Mouse (Mus musculus): ENCODE measurements at regions not wholly inside any gene's neighbourhood (a gene's known extent, or its start where the extent isn't known, plus 50 kb on each side); places are given as distances from the start of the nearest gene placed in this dataset.

GRCm38 (mm10) chr7:113010150-113010549 is 56.4 kb downstream of the Rassf10 start:
- ATAC-seq (ENCODE audit: low FRiP score) (no peak), DNase-seq (ENCODE audit: low spot score, missing footprints) (no peak)
- H3K4me2 ChIP-seq: no peak overlapping the region
- no peaks in the 10 kb centered on the region for H3K27me3 ChIP-seq (ENCODE audit: control insufficient read depth, insufficient read depth, low read length)
- no peaks in the 10 kb centered on the region for H3K4me1 ChIP-seq (ENCODE audit: control insufficient read depth, insufficient read depth, low read length)
- no peaks in the 10 kb centered on the region for H3K9me3 ChIP-seq (ENCODE audit: control insufficient read depth, low read length)
- H3K36me3 ChIP-seq (ENCODE audit: control insufficient read depth, insufficient read depth, low read length): no peaks in the 10 kb centered on the region
- no peak overlapping the region for H3K4me3 ChIP-seq (ENCODE audit: low read depth, low read length)
- no peak overlapping the region for H3K27ac ChIP-seq (ENCODE audit: low read depth, low read length)
- H3K9ac ChIP-seq (ENCODE audit: low read length): no peak overlapping the region
- WGBS: 86% methylated on average over 1 of the region's 1 CpGs

GRCm38 (mm10) chr7:113017092-113017755 is 63.5 kb downstream of the Rassf10 start:
- Histone ChIP-seq H3K36me3 (ENCODE audit: control insufficient read depth, insufficient read depth, low read length) (no peaks in the 10 kb centered on the region), H3K4me1 (ENCODE audit: control insufficient read depth, insufficient read depth, low read length) (no peaks in the 10 kb centered on the region), H3K9ac (ENCODE audit: low read length) (no peak overlapping the region), H3K27ac (ENCODE audit: low read depth, low read length) (no peak overlapping the region), H3K9me3 (ENCODE audit: control insufficient read depth, low read length) (no peaks in the 10 kb centered on the region), H3K27me3 (ENCODE audit: control insufficient read depth, insufficient read depth, low read length) (no peaks in the 10 kb centered on the region), H3K4me2 (no peak overlapping the region), H3K4me3 (ENCODE audit: low read depth, low read length) (no peak overlapping the region)
- 61% methylated on average over 8 of the region's 8 CpGs for WGBS
- no peak for ATAC-seq (ENCODE audit: low FRiP score)
- DNase-seq (ENCODE audit: low spot score, missing footprints): no peak

- 32% methylated on average over 5 of the region's 5 CpGs for WGBS
- H3K4me2 ChIP-seq: no peak overlapping the region
- no peaks in the 10 kb centered on the region for H3K36me3 ChIP-seq (ENCODE audit: control insufficient read depth, insufficient read depth, low read length)
- no peak overlapping the region for H3K9ac ChIP-seq (ENCODE audit: low read length)
- no peak overlapping the region for H3K4me3 ChIP-seq (ENCODE audit: low read depth, low read length)
- no peaks in the 10 kb centered on the region for H3K4me1 ChIP-seq (ENCODE audit: control insufficient read depth, insufficient read depth, low read length)
- no peak for DNase-seq (ENCODE audit: low spot score, missing footprints)
- ATAC-seq (ENCODE audit: low FRiP score): no peak
- H3K9me3 ChIP-seq (ENCODE audit: control insufficient read depth, low read length): no peaks in the 10 kb centered on the region
- no peaks in the 10 kb centered on the region for H3K27me3 ChIP-seq (ENCODE audit: control insufficient read depth, insufficient read depth, low read length)
- H3K27ac ChIP-seq (ENCODE audit: low read depth, low read length): no peak overlapping the region
Measured at GRCm38 (mm10) chr7:113021412-113021811, 67.7 kb downstream of the Rassf10 start.

GRCm38 (mm10) chr7:113022516-113022915 is 68.8 kb downstream of the Rassf10 start:
- no peaks in the 10 kb centered on the region for H3K36me3 ChIP-seq (ENCODE audit: control insufficient read depth, insufficient read depth, low read length)
- WGBS: 39% methylated on average over 2 of the region's 2 CpGs
- no peak overlapping the region for H3K27ac ChIP-seq (ENCODE audit: low read depth, low read length)
- no peak overlapping the region for H3K4me3 ChIP-seq (ENCODE audit: low read depth, low read length)
- ATAC-seq (ENCODE audit: low FRiP score) (no peak), DNase-seq (ENCODE audit: low spot score, missing footprints) (no peak)
- no peaks in the 10 kb centered on the region for H3K4me1 ChIP-seq (ENCODE audit: control insufficient read depth, insufficient read depth, low read length)
- no peaks in the 10 kb centered on the region for H3K27me3 ChIP-seq (ENCODE audit: control insufficient read depth, insufficient read depth, low read length)
- H3K4me2 ChIP-seq: no peak overlapping the region
- no peak overlapping the region for H3K9ac ChIP-seq (ENCODE audit: low read length)
- no peaks in the 10 kb centered on the region for H3K9me3 ChIP-seq (ENCODE audit: control insufficient read depth, low read length)

- H3K9me3 ChIP-seq (ENCODE audit: control insufficient read depth, low read length): no peaks in the 10 kb centered on the region
- H3K27ac ChIP-seq (ENCODE audit: low read depth, low read length): no peak overlapping the region
- 74% methylated on average over 1 of the region's 1 CpGs for WGBS
- H3K27me3 ChIP-seq (ENCODE audit: control insufficient read depth, insufficient read depth, low read length): no peaks in the 10 kb centered on the region
- no peak overlapping the region for H3K9ac ChIP-seq (ENCODE audit: low read length)
- no peaks in the 10 kb centered on the region for H3K36me3 ChIP-seq (ENCODE audit: control insufficient read depth, insufficient read depth, low read length)
- H3K4me2 ChIP-seq: no peak overlapping the region
- ATAC-seq (ENCODE audit: low FRiP score) (no peak), DNase-seq (ENCODE audit: low spot score, missing footprints) (no peak)
- no peaks in the 10 kb centered on the region for H3K4me1 ChIP-seq (ENCODE audit: control insufficient read depth, insufficient read depth, low read length)
- H3K4me3 ChIP-seq (ENCODE audit: low read depth, low read length): no peak overlapping the region
Measured at GRCm38 (mm10) chr7:113025758-113026157, 72.0 kb downstream of the Rassf10 start.

GRCm38 (mm10) chr7:113026290-113027075 is 72.7 kb downstream of the Rassf10 start:
- 87% methylated on average over 10 of the region's 10 CpGs for WGBS
- DNase-seq (ENCODE audit: low spot score, missing footprints): no peak
- H3K27me3 ChIP-seq (ENCODE audit: control insufficient read depth, insufficient read depth, low read length): no peaks in the 10 kb centered on the region
- H3K4me1 ChIP-seq (ENCODE audit: control insufficient read depth, insufficient read depth, low read length): no peaks in the 10 kb centered on the region
- no peak for ATAC-seq (ENCODE audit: low FRiP score)
- H3K9me3 ChIP-seq (ENCODE audit: control insufficient read depth, low read length): no peaks in the 10 kb centered on the region
- H3K4me2 ChIP-seq: no peak overlapping the region
- no peak overlapping the region for H3K4me3 ChIP-seq (ENCODE audit: low read depth, low read length)
- H3K27ac ChIP-seq (ENCODE audit: low read depth, low read length): no peak overlapping the region
- no peaks in the 10 kb centered on the region for H3K36me3 ChIP-seq (ENCODE audit: control insufficient read depth, insufficient read depth, low read length)
- no peak overlapping the region for H3K9ac ChIP-seq (ENCODE audit: low read length)

- ATAC-seq (ENCODE audit: low FRiP score) (no peak), DNase-seq (ENCODE audit: low spot score, missing footprints) (no peak)
- Histone ChIP-seq H3K27ac (ENCODE audit: low read depth, low read length) (no peak overlapping the region), H3K4me2 (no peak overlapping the region), H3K27me3 (ENCODE audit: control insufficient read depth, insufficient read depth, low read length) (no peaks in the 10 kb centered on the region), H3K9ac (ENCODE audit: low read length) (no peak overlapping the region), H3K4me1 (ENCODE audit: control insufficient read depth, insufficient read depth, low read length) (no peaks in the 10 kb centered on the region), H3K9me3 (ENCODE audit: control insufficient read depth, low read length) (no peaks in the 10 kb centered on the region), H3K36me3 (ENCODE audit: control insufficient read depth, insufficient read depth, low read length) (no peaks in the 10 kb centered on the region), H3K4me3 (ENCODE audit: low read depth, low read length) (no peak overlapping the region)
- 78% methylated on average over 5 of the region's 5 CpGs for WGBS
Measured at GRCm38 (mm10) chr7:113027125-113027801, 73.5 kb downstream of the Rassf10 start.

GRCm38 (mm10) chr7:113030053-113030752 is 76.4 kb downstream of the Rassf10 start:
- 54% methylated on average over 5 of the region's 5 CpGs for whole genome bisulfite sequencing
- no peak for ATAC-seq (ENCODE audit: low FRiP score)

More at GRCm38 (mm10) chr7:113030053-113030752, 76.4 kb downstream of the Rassf10 start:
- Histone ChIP-seq H3K9ac (ENCODE audit: low read length) (no peak overlapping the region), H3K9me3 (ENCODE audit: control insufficient read depth, low read length) (no peaks in the 10 kb centered on the region), H3K4me2 (no peak overlapping the region), H3K4me3 (ENCODE audit: low read depth, low read length) (no peak overlapping the region), H3K27ac (ENCODE audit: low read depth, low read length) (no peak overlapping the region), H3K36me3 (ENCODE audit: control insufficient read depth, insufficient read depth, low read length) (no peaks in the 10 kb centered on the region), H3K4me1 (ENCODE audit: control insufficient read depth, insufficient read depth, low read length) (no peaks in the 10 kb centered on the region), H3K27me3 (ENCODE audit: control insufficient read depth, insufficient read depth, low read length) (no peaks in the 10 kb centered on the region)
- no peak for DNase-seq (ENCODE audit: low spot score, missing footprints)
